Mouse (Mus musculus): ENCODE measurements around the gene Arhgef38. TPM values are rescaled to one million over a fixed set of nuclear protein-coding genes. Genes with fewer than 3 reads are reported as not detected.
A peak's percentile ranks its signal among the peaks of the same experiment; 100 is the strongest.

Gene Arhgef38
- polyA plus RNA-seq (2016; fragmentation: Nextera tagmentation; extraction: Ambion mirVana), result 0.11 and 0.23 TPM in 2 replicates

DNA sequence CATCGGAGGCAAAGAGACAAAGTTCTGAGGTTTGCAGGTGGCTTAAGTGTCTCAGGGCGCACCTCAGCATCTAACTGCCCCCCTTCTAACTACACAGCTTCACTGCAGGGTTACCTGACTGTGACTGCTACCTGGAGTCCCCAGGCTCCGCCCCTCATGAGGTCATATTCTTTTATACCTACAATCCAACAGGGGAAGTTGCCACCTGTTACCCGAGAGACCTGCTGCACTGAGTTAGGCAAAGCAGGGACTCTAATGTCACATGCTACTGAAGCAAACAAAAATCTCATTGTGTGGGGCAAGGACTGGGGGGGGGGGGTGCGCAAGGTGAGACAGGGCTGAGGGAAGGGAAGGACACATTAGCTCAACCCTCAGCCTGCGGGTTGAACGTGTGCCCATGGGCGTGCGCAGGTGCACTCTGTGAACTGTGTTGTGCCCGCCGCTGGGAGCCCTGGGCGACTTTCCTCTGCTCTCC, at the start of gene Arhgef38:
Arhgef38 (minus strand) TSS at position 129 of the 475 bp plus-strand sequence.
- H3K4me1 ChIP-seq, result 0 out of 2 replicates have a peak, but pooled peaks cover 5% of the 10 kb centered on the region
- ATAC-seq (ENCODE audit: insufficient number of reproducible peaks, insufficient read depth, low FRiP score, low TSS enrichment), result peak; percentile 69
- no peaks in the 10 kb centered on the region for H3K9me3 ChIP-seq
- H3K27me3 ChIP-seq, result no peaks in the 10 kb centered on the region
- H3K36me3 ChIP-seq, result no peaks in the 10 kb centered on the region
- H3K4me3 ChIP-seq, result no peak within 1 kb of the TSS
- H3K4me2 ChIP-seq (replicated peaks), result no peak within 1 kb of the TSS
- no peak within 1 kb of the TSS for H3K27ac ChIP-seq
- no peak within 1 kb of the TSS for H3K9ac ChIP-seq
- 51% methylated on average over 11 of the region's 12 CpGs for WGBS

DNA sequence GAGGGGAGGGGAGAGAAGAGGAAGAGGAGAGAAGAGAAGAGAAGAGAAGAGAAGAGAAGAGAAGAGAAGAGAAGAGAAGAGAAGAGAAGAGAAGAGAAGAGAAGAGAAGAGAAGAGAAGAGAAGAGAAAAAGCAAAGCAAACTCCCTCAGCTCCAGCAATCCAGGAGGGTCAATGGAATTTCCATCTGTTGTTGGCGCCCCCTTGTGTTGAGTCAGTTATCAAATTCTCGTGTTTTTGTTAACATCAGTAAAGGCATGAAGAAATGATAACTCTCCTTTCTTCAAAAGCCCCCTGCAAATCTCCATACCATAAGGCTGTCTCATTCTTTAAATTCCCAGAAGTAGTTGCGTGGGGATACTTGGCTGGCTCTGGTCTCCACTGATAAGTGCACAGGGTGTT, 37.1 kb upstream of the Arhgef38 start:
- Histone ChIP-seq H3K4me3 (no peak overlapping the region), H3K27ac (no peak overlapping the region), H3K4me1 (no peaks in the 10 kb centered on the region), H3K9ac (no peak overlapping the region), H3K4me2 (replicated peaks) (no peak overlapping the region), H3K9me3 (no peaks in the 10 kb centered on the region), H3K36me3 (no peaks in the 10 kb centered on the region), H3K27me3 (no peaks in the 10 kb centered on the region)
- ATAC-seq (ENCODE audit: insufficient number of reproducible peaks, insufficient read depth, low FRiP score, low TSS enrichment), result no peak
- WGBS, result 15% methylated on average over 3 of the region's 3 CpGs

DNA sequence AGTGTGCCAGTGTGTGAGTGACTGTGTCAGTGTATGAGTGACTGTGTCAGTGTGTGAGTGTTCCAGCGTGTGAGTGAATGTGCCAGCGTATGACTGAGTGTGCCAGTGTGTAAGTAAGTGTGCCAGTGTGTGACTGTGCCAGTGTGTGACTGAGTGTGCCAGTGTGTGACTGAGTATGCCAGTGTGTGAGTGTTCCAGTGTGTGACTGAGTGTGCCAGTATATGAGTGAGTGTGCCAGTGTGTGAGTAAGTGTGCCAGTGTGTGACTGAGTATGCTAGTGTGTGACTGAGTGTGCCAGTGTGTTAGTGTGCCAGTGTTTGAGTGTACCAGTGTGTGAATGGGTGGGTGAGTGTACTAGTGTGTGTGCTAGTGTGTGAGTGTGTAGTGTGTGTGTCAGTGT, 24.1 kb upstream of the Arhgef38 start:
- H3K9ac ChIP-seq, result no peak overlapping the region
- H3K27ac ChIP-seq, result no peak overlapping the region
- ATAC-seq (ENCODE audit: insufficient number of reproducible peaks, insufficient read depth, low FRiP score, low TSS enrichment), result no peak
- no peaks in the 10 kb centered on the region for H3K27me3 ChIP-seq
- no peaks in the 10 kb centered on the region for H3K4me1 ChIP-seq
- H3K4me3 ChIP-seq, result no peak overlapping the region
- H3K4me2 ChIP-seq (replicated peaks), result no peak overlapping the region
- WGBS, result 89% methylated on average over 2 of the region's 2 CpGs
- no peaks in the 10 kb centered on the region for H3K36me3 ChIP-seq
- H3K9me3 ChIP-seq, result no peaks in the 10 kb centered on the region

DNA sequence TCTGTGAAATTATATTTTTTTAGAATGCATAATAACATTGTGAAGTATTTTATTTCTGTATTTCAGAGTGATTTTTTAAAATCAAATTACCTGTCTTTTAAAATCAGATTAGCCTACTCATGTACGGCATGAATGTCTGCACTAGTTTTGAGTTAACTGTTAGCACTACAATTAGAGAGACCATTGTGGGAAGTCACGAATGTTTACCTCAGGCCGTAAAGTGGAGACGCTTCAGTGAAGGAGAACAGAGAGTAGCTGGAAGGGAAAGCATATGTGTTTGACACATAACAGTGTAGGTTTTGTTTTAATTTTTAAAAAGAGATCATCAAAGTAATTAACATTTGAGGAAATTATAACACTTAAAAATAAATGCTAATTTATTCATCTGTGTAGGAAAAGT, 21.1 kb upstream of the Arhgef38 start:
- Histone ChIP-seq H3K27ac (no peak overlapping the region), H3K9me3 (no peaks in the 10 kb centered on the region), H3K4me3 (no peak overlapping the region), H3K9ac (no peak overlapping the region), H3K36me3 (no peaks in the 10 kb centered on the region), H3K27me3 (no peaks in the 10 kb centered on the region), H3K4me1 (no peaks in the 10 kb centered on the region), H3K4me2 (replicated peaks) (no peak overlapping the region)
- ATAC-seq (ENCODE audit: insufficient number of reproducible peaks, insufficient read depth, low FRiP score, low TSS enrichment), result no peak
- 51% methylated on average over 4 of the region's 4 CpGs for WGBS

DNA sequence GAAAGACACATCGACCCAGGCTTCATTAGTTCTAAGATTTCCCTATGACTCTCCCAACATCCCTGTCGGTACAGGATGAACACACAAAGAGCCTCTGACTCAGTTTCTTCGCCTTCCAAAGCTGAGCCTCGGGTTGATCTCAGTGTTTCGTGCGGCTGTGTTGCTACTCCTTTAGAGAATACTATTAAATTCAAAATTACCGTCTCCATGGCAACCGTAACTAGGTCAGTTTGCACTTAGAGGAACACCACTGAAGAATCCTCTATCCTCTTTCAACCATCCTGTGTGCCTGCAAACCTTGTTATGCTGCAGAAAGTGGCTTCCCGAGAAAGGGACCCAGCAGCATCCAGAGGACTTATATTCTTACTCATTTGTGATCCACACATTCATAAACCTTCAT, 9.3 kb upstream of the Arhgef38 start:
- Histone ChIP-seq H3K4me3 (no peak overlapping the region), H3K36me3 (no peaks in the 10 kb centered on the region), H3K27me3 (no peaks in the 10 kb centered on the region), H3K27ac (no peak overlapping the region), H3K9ac (no peak overlapping the region), H3K4me2 (replicated peaks) (no peak overlapping the region), H3K4me1 (no peaks in the 10 kb centered on the region), H3K9me3 (no peaks in the 10 kb centered on the region)
- no peak for ATAC-seq (ENCODE audit: insufficient number of reproducible peaks, insufficient read depth, low FRiP score, low TSS enrichment)
- WGBS, result 76% methylated on average over 9 of the region's 9 CpGs

DNA sequence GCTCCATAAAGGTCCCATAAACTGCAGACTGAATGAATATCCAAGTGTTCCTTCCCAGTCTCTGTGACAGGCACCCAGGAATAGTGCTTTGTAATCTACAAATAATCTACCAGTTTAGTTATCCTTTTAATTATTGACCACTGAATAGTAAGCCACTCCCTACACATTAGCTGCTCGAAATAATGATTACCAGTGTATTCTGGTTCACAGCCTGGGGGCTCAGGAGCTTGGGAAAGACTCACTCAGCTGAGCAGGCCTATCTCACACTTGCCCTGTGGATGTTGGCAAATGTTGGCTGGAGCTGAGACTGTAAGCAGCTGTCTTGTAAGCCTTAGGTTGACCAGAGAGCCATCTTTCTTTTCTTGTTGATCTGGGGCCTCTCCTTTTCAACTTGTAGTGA, 7.2 kb upstream of the Arhgef38 start:
- WGBS, result 59% methylated on average over 1 of the region's 1 CpGs
- ATAC-seq (ENCODE audit: insufficient number of reproducible peaks, insufficient read depth, low FRiP score, low TSS enrichment), result no peak
- H3K27ac ChIP-seq, result no peak overlapping the region
- no peaks in the 10 kb centered on the region for H3K27me3 ChIP-seq
- H3K36me3 ChIP-seq, result no peaks in the 10 kb centered on the region
- H3K4me2 ChIP-seq (replicated peaks), result no peak overlapping the region
- no peak overlapping the region for H3K4me3 ChIP-seq
- H3K9ac ChIP-seq, result no peak overlapping the region
- H3K4me1 ChIP-seq, result no peaks in the 10 kb centered on the region
- H3K9me3 ChIP-seq, result no peaks in the 10 kb centered on the region

DNA sequence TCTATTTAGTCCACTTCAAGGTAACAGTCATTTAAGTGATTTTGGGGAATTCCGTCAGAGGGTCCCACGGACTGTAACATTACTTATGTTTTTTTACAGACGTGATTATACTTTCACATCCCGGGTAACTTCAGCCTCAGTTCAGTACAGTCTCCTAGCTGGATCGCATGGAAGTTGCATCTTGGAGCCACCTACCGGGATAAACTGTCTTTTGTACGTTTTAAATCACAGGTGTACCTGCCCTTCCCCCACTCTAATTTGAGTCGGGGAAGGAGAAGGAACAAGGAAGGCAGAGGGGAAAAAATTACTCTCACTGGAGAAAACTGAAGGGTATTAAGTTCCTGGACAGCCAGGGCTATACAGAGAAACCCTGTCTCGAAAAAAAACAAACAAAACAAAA, 756 bp downstream of the Arhgef38 start:
- H3K4me2 ChIP-seq (replicated peaks), result no peak overlapping the region
- H3K4me3 ChIP-seq, result no peak overlapping the region
- H3K36me3 ChIP-seq, result no peaks in the 10 kb centered on the region
- 0 out of 2 replicates have a peak, but pooled peaks cover 5% of the 10 kb centered on the region for H3K4me1 ChIP-seq
- no peak overlapping the region for H3K27ac ChIP-seq
- no peaks in the 10 kb centered on the region for H3K27me3 ChIP-seq
- WGBS, result 45% methylated on average over 9 of the region's 9 CpGs
- no peaks in the 10 kb centered on the region for H3K9me3 ChIP-seq
- no peak overlapping the region for H3K9ac ChIP-seq
- no peak for ATAC-seq (ENCODE audit: insufficient number of reproducible peaks, insufficient read depth, low FRiP score, low TSS enrichment)

DNA sequence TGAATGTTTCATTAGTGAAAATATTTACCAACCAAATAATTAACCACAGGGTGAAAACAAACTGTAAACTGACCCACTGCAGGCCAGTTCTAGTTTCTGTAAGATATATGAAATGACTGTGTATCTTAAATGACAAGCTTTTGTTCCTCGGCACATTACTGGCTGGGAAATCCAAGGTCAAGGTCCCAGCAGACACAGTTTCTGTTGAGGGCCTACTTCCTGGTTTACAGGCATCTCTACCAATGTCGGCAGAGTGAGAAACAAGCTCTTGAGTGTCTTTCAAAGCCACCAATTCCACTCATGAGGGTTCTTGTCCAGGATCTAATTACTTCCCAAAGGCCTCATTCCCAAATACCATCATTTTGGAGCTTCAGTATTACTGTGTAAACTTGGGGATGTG, 4.3 kb downstream of the Arhgef38 start:
- Histone ChIP-seq H3K4me1 (0 out of 2 replicates have a peak, but pooled peaks cover 5% of the 10 kb centered on the region), H3K9me3 (no peaks in the 10 kb centered on the region), H3K27ac (no peak overlapping the region), H3K4me3 (no peak overlapping the region), H3K4me2 (replicated peaks) (no peak overlapping the region), H3K27me3 (no peaks in the 10 kb centered on the region), H3K36me3 (no peaks in the 10 kb centered on the region), H3K9ac (no peak overlapping the region)
- no peak for ATAC-seq (ENCODE audit: insufficient number of reproducible peaks, insufficient read depth, low FRiP score, low TSS enrichment)
- 72% methylated on average over 2 of the region's 2 CpGs for WGBS

DNA sequence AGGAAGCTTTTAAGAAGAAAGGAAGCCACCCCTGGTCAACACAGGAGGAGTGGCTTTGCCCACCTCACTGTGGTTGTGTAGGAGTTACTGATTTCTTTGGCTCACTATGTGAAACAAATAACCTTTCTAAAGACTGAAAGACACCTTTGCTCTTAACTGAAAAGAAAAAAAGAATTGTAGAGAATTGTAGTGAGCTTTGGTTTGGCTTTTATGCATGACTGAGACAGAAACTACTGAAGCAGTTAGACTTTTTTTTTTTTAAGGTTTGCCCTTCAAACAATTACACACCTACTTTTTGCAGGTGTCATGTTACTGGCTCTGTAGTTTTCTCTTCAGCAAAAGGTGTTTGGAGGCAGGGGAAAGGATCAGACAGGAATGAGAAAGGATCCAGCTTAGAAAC, 5.2 kb downstream of the Arhgef38 start:
- ATAC-seq (ENCODE audit: insufficient number of reproducible peaks, insufficient read depth, low FRiP score, low TSS enrichment), result no peak
- Histone ChIP-seq H3K4me3 (no peak overlapping the region), H3K9ac (no peak overlapping the region), H3K27me3 (no peaks in the 10 kb centered on the region), H3K4me1 (no peaks in the 10 kb centered on the region), H3K9me3 (no peaks in the 10 kb centered on the region), H3K36me3 (no peaks in the 10 kb centered on the region), H3K4me2 (replicated peaks) (no peak overlapping the region), H3K27ac (no peak overlapping the region)

DNA sequence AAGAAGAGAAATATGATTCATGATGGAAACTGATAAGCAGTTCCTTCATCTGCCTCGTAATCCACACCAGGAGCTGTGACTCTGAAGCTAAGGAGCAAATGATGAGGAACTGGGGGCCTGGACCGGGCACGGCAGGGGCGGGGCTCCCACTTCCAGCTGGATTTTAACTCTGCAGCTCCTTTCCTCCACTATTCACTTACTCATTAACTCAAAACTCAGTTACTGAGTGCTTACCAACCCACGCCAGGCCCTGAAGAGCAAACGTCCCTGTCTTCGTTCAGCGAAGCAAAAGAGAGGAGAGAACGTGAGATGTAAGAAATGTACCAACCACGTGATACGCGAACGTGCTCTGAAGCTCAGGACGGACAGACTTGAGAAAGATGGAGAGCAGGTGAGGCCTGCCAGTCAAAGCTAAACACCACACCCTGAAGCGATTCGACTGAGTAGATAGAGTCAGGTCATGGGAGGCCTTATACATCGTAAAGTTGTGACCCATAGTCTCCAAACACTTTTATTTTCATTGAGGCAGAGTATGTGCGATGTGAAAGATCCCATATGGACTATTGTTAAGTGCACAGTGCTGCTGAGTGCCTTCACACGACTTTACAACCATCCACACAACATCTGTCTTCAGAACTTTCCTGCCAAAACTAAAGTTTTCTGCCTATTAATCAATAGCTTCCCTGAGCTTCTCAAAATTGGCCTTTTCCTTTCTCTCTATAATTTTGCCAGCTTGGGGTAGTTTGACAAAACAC, 7.3 kb downstream of the Arhgef38 start:
- Histone ChIP-seq H3K27ac (no peak overlapping the region), H3K4me2 (replicated peaks) (no peak overlapping the region), H3K9me3 (no peaks in the 10 kb centered on the region), H3K4me3 (no peak overlapping the region), H3K36me3 (no peaks in the 10 kb centered on the region), H3K4me1 (no peaks in the 10 kb centered on the region), H3K27me3 (no peaks in the 10 kb centered on the region), H3K9ac (no peak overlapping the region)
- WGBS, result 84% methylated on average over 19 of the region's 19 CpGs
- ATAC-seq (ENCODE audit: insufficient number of reproducible peaks, insufficient read depth, low FRiP score, low TSS enrichment), result no peak

DNA sequence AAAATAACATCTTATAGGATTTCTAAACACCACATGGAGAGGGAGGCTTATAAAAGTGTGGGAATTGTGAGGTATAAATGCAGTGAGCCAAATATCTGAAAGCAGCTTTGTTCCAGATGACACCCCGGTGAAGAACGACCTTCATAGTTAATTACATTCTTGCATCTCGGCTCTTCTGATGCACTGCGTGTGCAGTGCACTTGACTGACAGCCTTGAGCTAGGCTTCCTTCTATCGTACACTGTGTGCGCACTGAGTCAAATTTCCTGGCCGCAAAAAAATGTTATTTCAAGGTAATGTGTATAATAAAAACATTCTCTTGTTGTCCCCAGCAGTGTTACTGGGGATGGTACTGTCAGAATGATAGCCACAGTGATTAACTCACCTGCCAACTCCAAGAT, 16.2 kb downstream of the Arhgef38 start:
- WGBS, result 64% methylated on average over 7 of the region's 7 CpGs
- H3K27ac ChIP-seq, result no peak overlapping the region
- H3K4me2 ChIP-seq (replicated peaks), result no peak overlapping the region
- H3K27me3 ChIP-seq, result no peaks in the 10 kb centered on the region
- no peaks in the 10 kb centered on the region for H3K9me3 ChIP-seq
- H3K36me3 ChIP-seq, result no peaks in the 10 kb centered on the region
- no peak overlapping the region for H3K4me3 ChIP-seq
- no peak overlapping the region for H3K9ac ChIP-seq
- ATAC-seq (ENCODE audit: insufficient number of reproducible peaks, insufficient read depth, low FRiP score, low TSS enrichment), result no peak
- no peaks in the 10 kb centered on the region for H3K4me1 ChIP-seq

DNA sequence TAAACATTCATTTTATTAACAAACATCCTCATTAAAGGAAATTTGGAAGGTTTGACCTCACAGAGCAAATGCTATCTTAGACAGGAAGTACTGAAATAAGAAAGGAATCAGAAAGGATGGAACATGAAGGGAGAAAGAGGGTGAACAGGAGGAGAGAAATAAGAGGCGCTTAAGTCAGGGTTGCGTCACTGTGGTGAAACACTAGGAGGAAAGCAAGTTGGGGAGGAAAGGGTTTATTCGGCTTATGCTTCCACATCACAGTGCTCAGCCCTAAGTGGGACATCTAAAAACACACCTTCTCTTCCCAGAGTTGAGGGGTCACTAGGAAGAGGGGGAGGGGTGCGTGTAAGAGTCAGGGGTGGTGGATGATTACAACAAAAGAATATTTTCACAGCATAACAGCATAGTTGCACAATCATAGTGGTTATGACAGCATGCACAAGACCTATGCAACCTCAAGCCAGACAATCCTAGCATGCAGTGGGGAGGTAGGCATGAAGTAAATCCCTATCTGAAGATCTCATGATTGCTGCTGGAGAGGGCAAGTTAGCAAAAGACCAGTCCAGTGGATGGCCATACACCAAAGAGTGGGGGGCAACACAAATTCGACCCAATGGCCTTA, 19.4 kb downstream of the Arhgef38 start:
- ATAC-seq (ENCODE audit: insufficient number of reproducible peaks, insufficient read depth, low FRiP score, low TSS enrichment), result no peak
- H3K9ac ChIP-seq, result no peak overlapping the region
- no peaks in the 10 kb centered on the region for H3K9me3 ChIP-seq
- H3K4me1 ChIP-seq, result no peaks in the 10 kb centered on the region
- no peaks in the 10 kb centered on the region for H3K27me3 ChIP-seq
- H3K36me3 ChIP-seq, result no peaks in the 10 kb centered on the region
- no peak overlapping the region for H3K4me2 ChIP-seq (replicated peaks)
- H3K27ac ChIP-seq, result no peak overlapping the region
- 83% methylated on average over 5 of the region's 5 CpGs for WGBS
- no peak overlapping the region for H3K4me3 ChIP-seq
